Mouse (Mus musculus): ENCODE data around the gene Yipf3. TPM values are rescaled to one million over a fixed set of nuclear protein-coding genes. Genes with fewer than 3 reads are reported as not detected.

Gene Yipf3
- total RNA-seq, 2 experiments from 2014 or later = 73.6 to 83.9 TPM

DNA sequence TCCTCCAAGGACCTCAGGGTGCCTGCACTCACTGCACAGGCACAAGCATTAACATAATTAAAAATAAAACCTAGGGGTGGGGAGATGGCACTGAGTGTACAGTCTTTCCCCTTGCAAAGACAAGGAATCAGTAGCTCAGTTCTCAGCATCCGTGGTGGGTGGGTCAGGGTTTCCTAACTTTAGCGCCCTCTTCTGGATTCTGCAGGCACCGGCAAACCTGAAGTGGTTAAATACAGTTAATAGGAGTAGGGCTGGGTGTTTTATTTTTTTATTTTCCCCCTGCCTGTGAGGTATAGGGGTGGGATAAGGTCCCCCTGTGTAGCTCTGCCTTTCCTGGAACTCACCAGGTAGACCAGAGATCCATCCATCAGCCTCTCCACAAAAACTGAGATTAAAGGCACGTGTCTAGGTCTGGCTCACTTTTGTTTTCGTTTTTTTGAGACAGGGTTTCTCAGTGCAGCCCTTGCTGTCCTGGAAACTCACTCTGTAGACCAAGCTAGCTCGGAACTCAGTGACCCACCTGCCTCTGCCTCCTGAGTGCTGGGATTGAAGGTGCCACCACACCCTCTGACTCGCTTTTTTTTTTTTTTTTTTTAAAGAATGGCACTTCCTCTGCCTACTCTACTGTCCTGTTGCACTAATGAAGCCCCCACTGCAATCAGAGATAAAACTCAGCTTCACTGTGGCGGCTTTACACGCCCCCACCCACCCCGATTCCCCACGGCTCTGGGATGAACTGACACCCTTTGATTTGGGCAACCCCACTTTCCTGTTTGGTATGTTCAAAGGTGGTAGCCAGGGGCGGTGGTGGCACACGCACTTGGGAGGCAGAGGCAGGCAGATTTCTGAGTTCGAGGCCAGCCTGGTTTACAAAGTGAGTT is 4.9 kb downstream of the Yipf3 start:
- DNase-seq (ENCODE audit: extremely low spot score in 1 of 2, low spot score in 2 of 2) = no peak
- intact Hi-C loops (cut with DNase I) = no loop called here

GRCm38 (mm10) chr17:46253452-46254084 is 5.7 kb downstream of the Yipf3 start, which contains the start of gene Lrrc73:
Lrrc73 (plus strand) TSS chr17:46253531.
- intact Hi-C loops (cut with DNase I) = no loop called here
- peak; percentile 92 to 95 for DNase-seq (ENCODE audit: extremely low spot score in 1 of 2, low spot score in 2 of 2)

- DNase-seq (ENCODE audit: extremely low spot score in 1 of 2, low spot score in 2 of 2) = peak in 1 of 2 experiments; percentile 76
- intact Hi-C loops (cut with DNase I) = no loop called here
Measured at GRCm38 (mm10) chr17:46254106-46254505, 6.2 kb downstream of the Yipf3 start.

DNA sequence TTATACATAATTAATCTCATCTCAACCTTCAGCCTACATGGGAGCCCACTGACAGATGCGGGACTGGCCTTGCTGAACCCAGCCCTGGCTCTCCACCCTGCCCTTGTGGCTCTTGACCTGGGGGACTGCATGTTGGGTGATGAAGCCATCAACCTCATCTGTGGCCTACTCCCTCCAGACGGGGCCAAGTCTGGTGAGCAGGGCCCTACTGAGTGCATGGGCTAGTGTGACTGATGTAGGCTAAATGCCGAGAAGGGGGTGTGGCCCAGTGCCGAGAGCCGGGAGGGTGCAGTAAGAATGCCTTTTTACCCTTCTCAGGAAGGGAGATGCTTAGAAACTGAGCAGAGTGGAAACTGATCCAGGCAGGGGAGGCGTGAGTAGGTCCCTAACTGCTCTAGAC is 7.3 kb downstream of the Yipf3 start:
- intact Hi-C loops (cut with DNase I) = no loop called here
- no peak for DNase-seq (ENCODE audit: extremely low spot score in 1 of 2, low spot score in 2 of 2)

DNA sequence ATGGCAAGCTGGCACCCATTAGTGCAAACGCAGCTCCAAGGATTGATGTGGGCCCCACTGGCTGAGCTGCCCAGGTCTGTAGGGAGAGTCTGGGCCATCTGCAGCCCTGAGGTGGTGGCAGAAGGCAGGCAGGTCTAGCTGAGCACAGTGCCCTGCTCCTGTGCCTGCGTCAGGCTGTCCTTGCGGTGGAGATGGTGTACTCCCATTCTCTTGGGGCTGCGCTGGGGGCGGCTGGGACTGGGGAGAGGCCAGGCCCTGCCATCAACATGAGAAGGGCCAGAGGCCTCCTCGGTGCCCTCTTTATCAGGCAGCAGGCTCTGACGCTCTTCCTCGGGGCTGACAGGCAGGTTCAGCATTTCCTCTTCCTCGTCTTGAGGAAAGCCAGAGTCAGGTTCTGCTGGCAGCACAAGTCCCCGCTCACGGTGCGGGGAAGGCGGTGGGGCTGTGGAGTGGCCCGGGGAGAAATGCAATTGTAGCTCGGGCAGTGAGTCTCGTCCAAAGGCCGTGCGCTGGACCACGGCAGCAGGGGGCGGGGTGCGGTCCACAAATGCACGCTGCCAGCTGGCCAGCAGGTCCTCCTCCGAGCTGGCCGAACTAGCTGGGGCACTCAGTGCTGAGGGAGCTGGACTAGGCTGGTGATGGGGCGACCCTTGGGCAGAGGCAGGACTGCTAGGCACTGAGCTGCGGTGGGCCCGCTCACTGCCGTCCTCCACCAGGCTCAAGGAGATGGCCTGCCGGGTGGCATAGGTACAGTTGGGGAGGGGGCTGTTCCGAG is 10.6 kb downstream of the Yipf3 start:
- DNase-seq (ENCODE audit: extremely low spot score in 1 of 2, low spot score in 2 of 2) = no peak
- intact Hi-C loops (cut with DNase I) = no loop called here

- intact Hi-C loops (cut with DNase I) = loop anchor here (5.0 kb wide), 1 partner anchor 38 kb away; the partner anchor contains the start of gene Dlk2
- DNase-seq (ENCODE audit: extremely low spot score in 1 of 2, low spot score in 2 of 2) = no peak
Measured at GRCm38 (mm10) chr17:46259675-46260074, 11.8 kb downstream of the Yipf3 start.

GRCm38 (mm10) chr17:46262201-46262694 is 14.4 kb downstream of the Yipf3 start:
- DNase-seq (ENCODE audit: extremely low spot score in 1 of 2, low spot score in 2 of 2) = no peak
- intact Hi-C loops (cut with DNase I) = loop anchor here (5.0 kb wide), 1 partner anchor 35 kb away; the partner anchor contains the start of gene Dlk2

DNA sequence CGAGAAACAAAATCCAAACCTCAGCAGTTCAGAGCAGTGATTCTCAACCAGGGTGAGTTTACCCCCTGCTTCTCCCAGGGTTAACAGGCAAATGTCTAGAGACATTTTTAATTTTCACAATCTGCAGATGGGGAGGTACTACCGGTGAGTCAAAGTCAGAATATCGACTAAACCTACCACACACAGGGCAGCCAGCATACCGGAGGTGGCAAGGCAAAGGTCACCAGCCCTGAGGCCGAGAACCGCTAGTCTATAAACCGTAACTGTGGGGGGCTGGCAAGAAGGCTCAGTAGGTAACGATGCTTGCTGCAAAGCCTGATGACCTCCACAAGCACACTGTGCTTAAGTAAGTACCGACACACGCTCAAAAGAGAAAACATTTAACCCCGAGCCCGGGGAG is 17.6 kb downstream of the Yipf3 start:
- no peak for DNase-seq (ENCODE audit: extremely low spot score in 1 of 2, low spot score in 2 of 2)
- intact Hi-C loops (cut with DNase I) = loop anchor here (5.0 kb wide), 1 partner anchor 117 kb away; the partner anchor contains the start of gene Zfp318

DNA sequence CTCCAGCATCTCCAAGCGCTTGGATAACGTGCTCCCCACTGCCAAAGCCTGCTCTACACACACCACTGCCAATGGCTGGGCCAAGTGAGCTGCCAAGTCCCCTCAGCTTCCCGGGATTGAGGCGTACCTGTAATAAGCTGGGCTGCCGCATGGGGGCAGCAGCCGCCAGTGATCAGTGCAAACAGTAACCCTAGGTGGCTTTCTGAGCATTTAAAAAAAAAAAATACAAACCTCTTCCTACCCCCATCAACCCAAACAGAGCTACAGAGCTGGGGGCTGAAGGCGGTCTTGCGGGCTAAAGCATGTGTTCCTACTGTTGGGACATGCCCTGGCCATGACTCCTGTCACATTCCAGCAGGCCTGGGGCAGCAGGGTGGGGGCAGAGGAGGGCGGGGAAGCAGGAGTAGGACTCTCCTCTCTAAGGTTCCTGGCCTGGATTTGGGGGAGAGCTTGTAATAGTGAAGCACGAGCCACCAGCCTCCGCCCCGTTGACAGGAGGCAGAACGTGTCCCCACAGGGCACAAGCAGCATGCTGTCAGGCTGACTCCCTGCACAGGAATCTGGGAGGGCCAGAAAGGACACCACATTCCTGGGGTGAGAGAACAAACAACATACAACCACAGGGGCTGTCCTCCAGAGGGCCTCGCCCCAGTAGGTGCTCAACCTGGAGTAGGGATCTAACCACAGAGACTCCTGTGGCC is 18.2 kb downstream of the Yipf3 start:
- intact Hi-C loops (cut with DNase I) = loop anchor here (5.0 kb wide), 1 partner anchor 116 kb away; the partner anchor contains the start of gene Zfp318
- DNase-seq (ENCODE audit: extremely low spot score in 1 of 2, low spot score in 2 of 2) = peak; percentile 83 to 84

DNA sequence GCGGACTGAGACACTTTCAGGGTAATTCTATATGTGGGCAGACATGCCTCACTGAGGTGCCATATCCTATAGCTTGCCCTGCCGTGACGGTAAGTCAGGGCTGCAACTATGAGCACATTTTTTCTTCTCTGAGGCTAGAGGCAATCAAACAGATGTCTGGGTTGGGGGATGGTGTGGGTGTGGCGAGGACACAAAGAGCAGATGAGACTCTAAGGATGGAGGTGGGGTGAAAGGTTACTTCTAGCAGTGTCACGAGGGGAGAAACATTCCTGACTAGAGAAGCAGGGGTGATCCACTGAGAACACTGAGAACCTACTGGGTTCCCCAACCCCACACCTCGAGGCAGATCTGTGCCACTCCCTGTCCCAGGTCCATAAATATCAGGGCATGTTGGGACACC is 19.1 kb downstream of the Yipf3 start:
- DNase-seq (ENCODE audit: extremely low spot score in 1 of 2, low spot score in 2 of 2) = no peak
- intact Hi-C loops (cut with DNase I) = loop anchor here (5.0 kb wide), 1 partner anchor 115 kb away; the partner anchor contains the start of gene Zfp318

DNA sequence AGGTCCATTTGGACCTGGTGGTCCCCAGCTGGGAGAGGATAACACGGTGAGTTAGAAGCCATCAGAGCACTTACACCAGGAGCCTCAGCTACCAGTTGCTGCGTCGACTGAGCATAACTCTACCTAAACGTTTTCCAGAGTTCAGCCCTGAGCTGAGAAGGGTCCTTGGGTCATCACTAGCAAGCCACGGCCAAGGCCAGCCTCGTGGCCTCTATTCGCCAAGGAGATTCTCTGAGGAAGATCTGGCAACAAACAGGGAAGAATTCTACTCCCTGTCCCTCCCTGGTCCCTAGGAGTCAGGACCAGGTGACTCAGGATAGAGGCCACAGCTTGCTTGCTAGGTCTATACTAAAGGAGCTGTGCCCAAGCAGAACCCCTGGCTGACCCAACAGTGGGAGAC is 19.6 kb downstream of the Yipf3 start:
- intact Hi-C loops (cut with DNase I) = loop anchor here (5.0 kb wide), 1 partner anchor 115 kb away; the partner anchor contains the start of gene Zfp318
- no peak for DNase-seq (ENCODE audit: extremely low spot score in 1 of 2, low spot score in 2 of 2)

DNA sequence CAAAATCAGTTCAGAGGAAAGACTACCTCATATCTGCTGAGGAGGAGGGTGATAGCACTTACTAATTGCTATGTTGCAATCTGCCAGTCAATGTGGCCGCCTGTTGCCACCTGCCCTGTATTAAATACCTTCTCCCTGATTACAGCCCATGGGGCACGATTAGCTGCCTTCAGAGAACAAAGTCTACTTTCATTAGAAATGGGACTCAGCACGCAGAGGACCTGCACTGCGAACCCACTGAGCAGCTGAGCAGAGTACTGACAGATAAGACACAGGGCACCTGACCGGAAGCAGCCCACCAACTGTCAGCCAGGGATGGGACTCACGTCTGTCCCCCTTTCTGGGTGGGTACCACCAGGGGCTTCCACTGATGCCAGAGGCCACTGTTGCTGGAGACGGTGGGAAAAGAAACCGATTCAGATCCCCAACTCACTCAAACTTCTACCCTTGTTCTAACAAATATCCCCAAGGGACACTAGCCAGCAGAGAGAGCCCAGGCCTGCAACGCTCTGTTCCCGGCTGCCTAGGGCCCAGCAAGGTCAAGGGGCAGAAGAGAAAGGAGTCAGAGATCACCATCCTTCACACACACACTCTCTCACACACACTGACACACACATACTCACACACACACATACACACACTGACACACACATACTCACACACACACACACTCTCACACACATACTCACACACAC is 20.3 kb downstream of the Yipf3 start:
- no peak for DNase-seq (ENCODE audit: extremely low spot score in 1 of 2, low spot score in 2 of 2)
- intact Hi-C loops (cut with DNase I) = loop anchor here (5.0 kb wide), 1 partner anchor 114 kb away; the partner anchor contains the start of gene Zfp318

DNA sequence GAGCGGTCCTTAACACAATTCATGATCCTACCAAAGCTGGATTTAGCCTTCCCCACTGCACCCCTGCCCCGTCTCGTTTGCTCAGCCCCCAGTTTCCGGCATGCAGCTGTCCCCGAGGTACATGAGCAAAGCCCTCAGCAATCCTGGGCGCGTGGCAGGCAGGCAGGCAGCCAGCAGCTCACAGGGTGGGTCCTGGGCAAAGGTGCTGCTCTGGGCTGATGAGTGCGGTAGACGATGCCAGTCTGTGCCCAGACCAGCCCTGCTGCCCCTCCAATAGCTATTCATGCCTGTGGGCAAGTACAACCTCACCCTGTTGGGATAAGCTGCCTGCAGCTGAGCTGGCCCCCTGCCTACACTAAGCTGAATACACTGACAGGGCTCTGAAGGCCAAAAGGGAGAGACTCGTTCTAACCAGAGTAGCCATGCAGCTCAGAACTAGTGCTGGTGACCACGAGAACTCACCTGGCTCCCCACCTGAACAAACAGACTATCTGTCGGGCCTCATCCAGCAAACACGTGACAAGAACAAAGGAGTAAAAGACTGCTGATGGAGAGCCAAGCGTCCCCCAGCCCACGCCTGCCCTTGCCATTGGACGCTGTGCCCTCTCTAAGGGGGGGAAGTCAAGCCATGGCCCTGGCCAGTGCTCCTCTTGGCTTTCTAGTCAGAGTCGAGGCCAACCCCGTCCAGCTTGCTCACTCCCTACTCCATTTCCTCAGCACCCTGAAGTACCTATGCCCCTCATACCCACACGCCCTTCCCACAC is 22.1 kb downstream of the Yipf3 start:
- DNase-seq (ENCODE audit: extremely low spot score in 1 of 2, low spot score in 2 of 2) = peak in 1 of 2 experiments; percentile 51
- intact Hi-C loops (cut with DNase I) = loop anchor here (5.0 kb wide), 1 partner anchor 112 kb away; the partner anchor contains the start of gene Zfp318

DNA sequence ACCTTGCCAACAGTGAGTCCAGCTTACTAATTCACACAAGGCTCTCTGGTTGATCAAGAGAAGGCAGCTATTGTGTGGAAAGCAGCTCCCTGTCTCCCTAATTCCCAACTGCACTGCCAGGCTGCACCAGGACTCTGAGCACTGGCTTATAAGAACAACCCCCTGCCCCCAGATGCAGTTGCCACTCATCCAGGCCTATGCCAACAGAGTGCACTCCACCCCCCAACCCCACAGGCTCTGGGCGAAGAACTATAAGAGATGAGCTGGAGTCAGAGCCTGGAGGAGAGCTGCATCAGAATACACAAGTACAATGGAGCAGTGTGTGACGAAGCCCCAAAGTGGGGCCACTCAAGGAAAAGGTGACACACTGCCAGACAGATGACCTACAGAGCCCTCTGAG is 24.2 kb downstream of the Yipf3 start:
- intact Hi-C loops (cut with DNase I) = no loop called here
- DNase-seq (ENCODE audit: extremely low spot score in 1 of 2, low spot score in 2 of 2) = no peak

DNA sequence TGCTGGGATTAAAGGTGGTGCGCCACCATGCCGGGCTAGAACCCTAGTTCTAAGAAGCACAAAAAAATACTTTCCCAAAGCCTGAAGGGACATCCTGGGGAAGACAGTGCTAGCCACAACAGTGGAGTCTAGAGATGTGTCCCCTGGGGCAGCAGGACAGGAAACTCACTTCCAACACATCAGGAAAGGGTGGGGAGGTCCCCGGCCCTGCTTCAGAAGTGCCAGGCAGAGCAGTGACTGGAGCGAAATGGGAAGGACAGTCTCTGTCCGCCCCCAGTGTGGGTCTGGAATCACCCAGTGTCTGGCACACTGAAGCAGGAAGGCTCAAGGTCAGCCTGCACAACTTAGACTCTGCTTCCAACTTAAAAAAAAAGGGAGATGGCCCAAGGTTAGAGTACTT is 24.8 kb downstream of the Yipf3 start:
- intact Hi-C loops (cut with DNase I) = no loop called here

DNA sequence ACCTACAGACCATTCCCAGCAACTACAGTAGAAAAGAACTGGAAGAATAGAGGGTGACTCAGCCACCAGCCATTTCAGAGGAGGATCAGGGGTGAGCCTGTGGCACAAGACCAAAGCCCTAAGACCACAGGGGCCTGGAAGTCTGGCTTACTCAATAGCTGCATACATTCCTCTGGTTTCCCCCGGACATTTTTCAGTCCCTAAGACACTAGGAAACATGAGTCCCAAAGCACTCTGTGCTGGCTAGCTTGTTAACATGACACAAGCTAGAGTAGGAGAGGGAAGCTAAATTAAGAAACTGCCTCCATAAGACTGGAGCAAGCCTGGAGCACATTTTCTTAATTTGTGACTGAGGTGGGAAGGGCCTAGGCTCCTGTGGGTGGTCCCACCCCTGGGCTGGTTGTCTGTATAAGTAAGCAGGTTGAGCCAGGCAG is 25.9 kb downstream of the Yipf3 start:
- no peak for DNase-seq (ENCODE audit: extremely low spot score in 1 of 2, low spot score in 2 of 2)
- intact Hi-C loops (cut with DNase I) = no loop called here

More for the DNA sequence above, 24.8 kb downstream of the Yipf3 start:
- peak in 1 of 2 experiments; percentile 68 for DNase-seq (ENCODE audit: extremely low spot score in 1 of 2, low spot score in 2 of 2)

DNA sequence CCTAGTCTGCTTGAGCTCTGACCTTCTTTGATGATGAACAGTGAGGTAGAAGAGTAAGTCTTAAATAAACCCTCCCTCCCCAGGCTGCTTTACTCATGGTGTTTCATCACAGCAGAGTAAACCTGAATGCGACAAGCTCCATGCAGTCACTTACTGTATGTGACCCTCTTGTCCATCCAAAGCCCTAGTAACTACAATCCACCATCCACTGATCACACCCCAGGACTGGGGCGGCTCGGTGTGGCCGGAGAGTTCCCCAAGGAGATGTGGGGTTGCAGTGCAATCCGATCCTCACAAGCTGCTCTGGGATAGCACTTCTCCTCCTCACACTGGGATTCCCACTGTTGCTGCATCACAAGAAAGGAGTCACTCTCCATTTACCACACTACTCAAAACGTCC is 26.6 kb downstream of the Yipf3 start:
- intact Hi-C loops (cut with DNase I) = no loop called here
- no peak for DNase-seq (ENCODE audit: extremely low spot score in 1 of 2, low spot score in 2 of 2)

All from left cerebral cortex, postnatal 10 days (tissue).